Mouse (Mus musculus) CH12.LX (cell line): ENCODE measurements around the gene Cd5.

Experiments
- CTCF ChIP-seq, 2 experiments: IDR thresholded peaks in 1 of 2; conservative IDR thresholded peaks in 1 of 2; 2 replicates each; pipeline ENCODE4 v1.5.1; 2011 to 2012; ENCODE audit warnings: low read depth in 2 of 2, low read length in 2 of 2, improper control_type of control experiment in 1 of 2, inconsistent platforms in 1 of 2, mild to moderate bottlenecking in 1 of 2, moderate library complexity in 1 of 2
- EP300 ChIP-seq: IDR thresholded peaks from 2 replicates; pipeline ENCODE4 v1.6.1; 2011; ENCODE audit warnings: low read length, improper control_type of control experiment
- HCFC1 ChIP-seq: IDR thresholded peaks from 2 replicates; pipeline ENCODE4 v1.6.1; 2012; ENCODE audit warnings: low read depth, mild to moderate bottlenecking, inconsistent platforms, low read length, improper control_type of control experiment
- MXI1 ChIP-seq: IDR thresholded peaks from 2 replicates; pipeline ENCODE4 v1.6.1; 2011; ENCODE audit warnings: mild to moderate bottlenecking, low read depth, low read length, improper control_type of control experiment
- POLR2A ChIP-seq: IDR thresholded peaks from 2 replicates; pipeline ENCODE4 v1.6.1; 2011; ENCODE audit warnings: low read depth, mild to moderate bottlenecking, improper control_type of control experiment, low read length
- POLR2AphosphoS2 ChIP-seq: IDR thresholded peaks from 2 replicates; pipeline ENCODE4 v1.6.1; 2011; ENCODE audit warnings: low read depth, low read length, improper control_type of control experiment
- SMC3 ChIP-seq: IDR thresholded peaks from 2 replicates; pipeline ENCODE4 v1.6.1; 2011; ENCODE audit warnings: low read depth, low read length, improper control_type of control experiment
- TCF12 ChIP-seq: IDR thresholded peaks from 2 replicates; pipeline ENCODE4 v1.6.1; 2014; ENCODE audit warnings: low read depth, mild to moderate bottlenecking, inconsistent platforms, low read length, improper control_type of control experiment
- ZC3H11A ChIP-seq: IDR thresholded peaks from 2 replicates; pipeline ENCODE4 v1.6.1; 2012; ENCODE audit warnings: low read depth, mild to moderate bottlenecking, inconsistent platforms, low read length, improper control_type of control experiment

DNA sequence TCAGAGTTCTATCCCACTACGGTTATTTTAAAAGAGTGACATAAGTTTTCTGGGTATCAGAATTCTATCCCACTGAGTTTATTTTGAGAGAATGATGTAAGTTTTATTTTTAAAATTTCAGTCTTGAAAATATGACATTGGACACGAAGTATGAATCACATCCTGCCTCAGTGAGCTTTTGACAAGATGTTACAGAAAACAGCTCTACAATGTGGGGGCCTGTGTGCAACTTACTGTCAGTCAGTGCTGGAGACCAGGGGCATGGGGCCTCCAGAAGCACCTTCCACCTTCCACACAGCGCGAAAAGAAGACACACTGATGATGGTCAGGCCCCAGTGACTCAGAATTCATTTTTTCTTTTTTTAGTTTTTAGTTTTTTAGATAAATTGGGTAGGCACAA lies 42.8 kb upstream of the Cd5 start:
- TF ChIP-seq CTCF (conservative IDR thresholded peaks at IDR 0.05 in 1 of 2, IDR thresholded peaks at IDR 0.05 in 1 of 2; ENCODE audit: low read depth in 2 of 2, low read length in 2 of 2) = no peak
- no peak for TF ChIP-seq POLR2A
- no peak for TF ChIP-seq EP300
- no peak for TF ChIP-seq TCF12
- TF ChIP-seq MXI1 = no peak
- no peak for TF ChIP-seq POLR2AphosphoS2
- TF ChIP-seq ZC3H11A = no peak
- TF ChIP-seq HCFC1 = no peak
- TF ChIP-seq SMC3 = no peak
